Mouse (Mus musculus) thymus, postnatal 10 days (tissue): ENCODE data around the gene Parp8.

Experiments
- DNase-seq, 2 experiments: peaks; one replicate each; pipeline ENCODE4 v3.0.0; 2021; ENCODE audit warnings: low spot score in 2 of 2

Parp8 gene

GRCm38 (mm10) chr13:117018676-117019075 is 6.7 kb downstream of the Parp8 start:
- DNase-seq: no peak

DNA sequence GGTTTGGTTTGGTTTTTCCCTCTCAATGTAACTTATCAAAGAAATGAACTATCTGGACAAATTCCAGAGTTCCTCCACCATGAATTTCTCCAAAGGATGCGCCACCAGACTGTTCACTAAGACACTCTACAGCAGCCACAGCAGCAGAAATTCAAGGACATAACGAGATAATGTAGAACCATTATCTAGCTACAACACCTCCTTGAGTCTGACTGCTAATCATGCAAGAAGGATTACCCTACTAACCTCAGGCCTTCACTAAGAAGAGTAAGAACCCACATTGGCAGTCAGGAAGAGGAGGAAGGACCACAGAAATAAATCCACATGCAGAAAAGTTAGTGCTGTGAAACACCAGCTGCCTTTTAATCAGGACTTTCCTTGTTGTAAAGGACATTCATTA is 11.8 kb downstream of the Parp8 start:
- no peak for DNase-seq

GRCm38 (mm10) chr13:117012031-117012430 is 13.3 kb downstream of the Parp8 start:
- DNase-seq: no peak

GRCm38 (mm10) chr13:117010143-117010542 is 15.2 kb downstream of the Parp8 start:
- no peak for DNase-seq

- DNase-seq: no peak
Measured at GRCm38 (mm10) chr13:117008021-117009015, 17.0 kb downstream of the Parp8 start.

GRCm38 (mm10) chr13:117007566-117007965 is 17.8 kb downstream of the Parp8 start:
- DNase-seq: no peak

- no peak for DNase-seq
Measured at GRCm38 (mm10) chr13:117006638-117007037, 18.7 kb downstream of the Parp8 start.

DNA sequence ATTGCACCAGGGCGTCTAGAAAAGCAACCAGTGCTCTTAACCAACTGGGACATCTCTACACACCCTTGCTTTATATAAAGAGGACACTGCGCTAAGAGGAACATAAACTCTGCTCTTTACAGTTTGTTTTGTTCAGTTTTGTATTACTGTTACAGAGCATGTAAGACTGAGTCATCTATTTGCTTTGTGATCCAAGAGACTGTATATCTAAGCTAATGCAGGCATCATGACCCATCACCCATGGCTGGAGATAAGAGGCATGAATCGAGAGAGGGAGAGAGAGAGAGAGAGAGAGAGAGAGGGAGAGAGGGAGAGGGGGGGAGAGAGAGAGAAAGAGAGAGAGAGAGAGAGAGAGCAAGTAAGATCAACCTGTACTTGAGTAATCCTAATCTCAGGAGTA is 24.8 kb downstream of the Parp8 start:
- DNase-seq: no peak

- DNase-seq: no peak
Measured at GRCm38 (mm10) chr13:116991560-116991959, 33.8 kb downstream of the Parp8 start.

DNA sequence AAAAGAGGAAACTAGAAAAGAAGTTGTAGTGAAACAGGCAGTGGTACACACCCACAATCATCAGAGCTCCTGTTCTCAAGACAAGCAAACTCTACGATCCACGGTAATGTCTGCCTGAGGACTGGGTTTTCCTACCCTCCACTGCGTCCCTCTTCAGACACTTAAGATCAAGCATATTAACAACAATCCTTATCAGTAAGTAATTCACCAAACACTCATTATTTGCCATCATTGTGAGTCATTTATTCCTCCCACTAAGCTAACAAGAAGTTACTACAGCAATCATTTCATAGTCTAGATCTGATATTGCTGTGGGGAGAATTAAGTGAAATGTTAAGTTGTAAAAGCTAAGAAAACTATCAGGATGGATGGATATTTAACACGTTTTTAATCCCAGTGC is 35.0 kb downstream of the Parp8 start:
- DNase-seq: no peak

DNA sequence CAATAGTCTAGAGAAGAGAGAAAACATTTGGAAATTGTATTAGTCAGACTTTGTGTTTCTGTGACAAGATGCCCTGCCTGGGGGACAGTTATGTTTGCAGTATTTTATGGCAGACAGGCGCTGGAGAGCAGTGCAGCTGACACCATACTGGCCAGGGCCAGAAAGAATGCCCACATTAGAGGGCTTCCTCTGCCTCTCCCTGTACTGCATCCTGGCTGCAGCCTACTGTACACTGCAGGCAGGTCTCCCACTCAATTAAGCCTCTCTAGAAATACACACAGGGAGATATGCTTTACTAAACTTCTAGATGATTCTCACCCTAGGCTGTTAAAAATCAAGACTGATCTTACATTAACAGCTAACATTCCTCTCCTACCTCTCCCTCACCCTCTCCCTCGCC is 36.6 kb downstream of the Parp8 start:
- DNase-seq: no peak

GRCm38 (mm10) chr13:116988208-116988607 is 37.1 kb downstream of the Parp8 start:
- DNase-seq: no peak

DNA sequence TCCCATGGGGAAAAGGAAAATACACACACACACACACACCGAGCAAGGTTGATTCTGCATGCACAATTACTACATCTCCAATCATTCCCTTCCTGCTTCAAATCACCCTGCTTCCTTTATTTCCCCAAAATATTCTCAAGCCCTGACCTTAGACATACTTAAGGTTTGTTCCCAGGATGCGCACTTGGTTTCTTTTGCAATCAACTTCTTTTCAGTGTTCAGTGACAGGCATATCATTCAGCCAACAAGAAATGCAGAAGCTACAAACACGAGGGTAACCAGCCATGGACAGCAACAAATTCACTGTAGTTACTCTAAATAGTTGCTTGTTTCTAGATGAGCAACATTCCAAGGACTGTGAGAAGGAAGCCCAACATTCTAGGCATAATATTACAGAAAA is 38.1 kb downstream of the Parp8 start:
- no peak for DNase-seq

GRCm38 (mm10) chr13:116986658-116987057 is 38.7 kb downstream of the Parp8 start:
- DNase-seq: no peak

DNA sequence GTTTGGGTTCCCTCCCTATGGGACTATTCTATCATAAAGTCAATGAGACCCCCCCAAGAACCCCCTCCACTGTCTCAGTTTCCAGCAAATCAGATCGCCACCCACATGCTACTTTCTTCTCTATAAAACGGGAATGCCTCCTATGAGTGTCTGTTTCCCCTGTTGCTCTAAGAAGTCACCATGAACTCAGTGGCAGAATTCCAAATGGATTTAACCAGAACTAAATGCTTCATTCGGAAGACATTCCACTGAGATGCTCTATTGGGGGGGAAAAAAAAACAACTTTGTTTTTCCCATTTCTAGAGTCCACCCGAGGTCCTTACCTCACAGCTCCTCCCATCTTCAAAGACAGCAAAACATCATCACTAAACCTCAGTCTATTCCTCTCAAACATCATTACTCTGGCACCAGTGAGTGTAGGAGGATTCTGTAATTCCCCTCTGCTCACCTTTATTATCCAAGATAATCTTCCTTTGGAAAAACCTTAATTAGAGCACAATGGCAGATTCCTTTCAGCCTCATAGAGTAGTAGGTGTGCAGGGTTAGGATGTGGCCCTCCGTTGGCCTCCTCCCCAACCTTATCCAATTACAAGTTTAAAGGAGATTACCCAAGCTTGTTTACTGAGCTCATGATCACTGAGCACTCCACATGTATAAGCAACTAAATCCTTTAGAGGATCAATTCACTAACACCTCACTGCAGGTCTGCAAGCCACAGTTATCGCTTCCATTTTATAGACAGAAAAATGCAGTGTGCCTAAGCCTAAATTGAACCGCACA is 51.1 kb downstream of the Parp8 start:
- DNase-seq: no peak

DNA sequence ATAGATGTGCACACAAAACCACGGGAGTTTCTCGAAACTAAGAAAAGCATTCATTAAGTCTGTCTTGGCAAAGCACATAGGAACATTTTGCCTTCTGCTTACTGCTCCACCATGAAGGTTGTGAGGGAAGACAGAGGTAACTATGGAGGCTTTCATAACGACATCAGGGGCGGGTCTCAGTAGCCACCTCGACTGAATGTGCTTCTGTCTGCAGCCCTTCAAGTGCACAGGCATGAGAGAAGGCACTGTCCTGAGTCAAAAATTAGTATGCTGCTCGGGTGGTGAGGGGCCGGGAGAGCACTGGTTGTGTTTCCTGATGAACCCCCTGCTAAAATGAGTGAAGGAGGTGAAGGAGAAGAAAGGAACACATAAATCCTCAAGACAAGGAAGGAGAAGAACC is 51.8 kb downstream of the Parp8 start:
- DNase-seq: no peak

DNA sequence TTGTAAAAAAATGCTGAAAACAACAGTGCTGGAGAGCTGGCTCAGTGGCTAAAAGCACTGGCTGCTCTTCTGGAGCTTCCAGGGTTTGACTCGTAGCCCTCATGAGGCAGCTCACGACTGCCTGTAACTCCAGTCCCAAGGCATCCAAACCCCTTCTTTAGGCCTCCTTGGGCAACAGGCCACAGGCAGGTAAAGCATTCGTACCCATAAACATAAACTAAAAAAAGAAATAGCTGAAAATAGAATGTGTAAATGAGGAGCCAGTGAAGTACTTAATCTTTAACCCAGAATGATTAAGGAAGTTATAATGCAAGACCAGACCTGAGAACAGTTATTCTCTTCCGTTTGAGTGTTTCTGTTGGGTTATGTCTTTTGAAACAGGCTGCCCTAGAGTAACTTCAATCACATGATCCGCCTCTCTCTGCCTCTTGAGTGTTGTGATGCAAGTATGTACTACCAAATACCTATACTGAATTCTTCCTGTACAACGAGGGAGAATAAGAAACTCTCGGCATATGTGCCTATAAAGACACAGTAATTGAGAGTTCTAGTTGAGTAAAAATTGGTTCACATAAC is 53.2 kb downstream of the Parp8 start:
- no peak for DNase-seq

- no peak for DNase-seq
Measured at GRCm38 (mm10) chr13:116970706-116971428, 54.5 kb downstream of the Parp8 start.

GRCm38 (mm10) chr13:116969650-116970049 is 55.7 kb downstream of the Parp8 start:
- DNase-seq: no peak

GRCm38 (mm10) chr13:116968906-116969305 is 56.4 kb downstream of the Parp8 start:
- DNase-seq: no peak

- no peak for DNase-seq
Measured at GRCm38 (mm10) chr13:116967459-116967858, 57.9 kb downstream of the Parp8 start.
